Mouse (Mus musculus): ENCODE data around the gene Lgr5. TPM values are rescaled to one million over a fixed set of nuclear protein-coding genes. Genes with fewer than 3 reads are reported as not detected.

Gene Lgr5
- polyA plus RNA-seq, 1 experiment from 2014 or later, result 0.63 TPM

GRCm38 (mm10) chr10:115492956-115493777 lies 94.4 kb downstream of the Lgr5 start:
- ATAC-seq (ENCODE audit: low read depth), result no peak

DNA sequence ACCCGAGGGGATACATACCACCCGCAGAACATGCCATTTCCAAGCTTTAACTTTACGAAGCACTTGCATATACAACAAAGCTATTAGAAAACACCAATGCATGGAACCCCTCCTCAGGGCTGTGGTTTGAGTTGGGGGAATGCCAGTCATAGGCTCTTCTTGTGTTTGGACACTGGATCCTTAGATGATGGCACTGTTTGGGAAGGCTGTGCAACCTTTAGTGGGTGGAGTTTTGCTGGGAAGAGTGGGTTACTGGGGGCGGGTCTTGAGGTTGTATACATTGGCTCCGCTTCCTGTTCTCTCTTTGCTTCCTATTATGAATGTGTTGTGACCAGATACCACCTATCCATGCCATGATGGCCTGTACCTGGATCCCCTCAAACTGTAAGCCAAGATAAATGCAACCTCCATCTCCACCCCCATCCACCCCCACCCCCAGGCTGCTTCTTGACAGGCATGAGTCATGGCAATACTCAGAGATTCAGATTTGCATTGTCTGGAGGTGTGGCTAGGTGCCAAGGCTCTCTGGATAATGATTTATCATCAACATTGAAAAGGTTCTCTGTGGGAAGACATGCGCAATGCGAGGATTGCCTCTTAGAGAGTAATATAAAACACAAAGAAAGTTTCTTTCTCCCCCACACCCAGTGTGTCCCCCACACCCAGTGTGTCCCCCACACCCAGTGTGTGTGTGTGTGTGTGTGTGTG lies 95.6 kb downstream of the Lgr5 start:
- no peak overlapping the region for H3K4me2 ChIP-seq (ENCODE audit: low read depth, low read length)
- no peak overlapping the region for H3K4me3 ChIP-seq (ENCODE audit: low read depth, low read length)
- H3K4me1 ChIP-seq (ENCODE audit: control insufficient read depth, low read depth, low read length), result no peaks in the 10 kb centered on the region
- H3K27me3 ChIP-seq (ENCODE audit: control insufficient read depth, insufficient read depth, low read depth, low read length), result no peaks in the 10 kb centered on the region
- no peak for ATAC-seq (ENCODE audit: low read depth)
- 71% methylated on average over 7 of the region's 7 CpGs for WGBS (ENCODE audit: insufficient replicate concordance)
- no peak overlapping the region for H3K27ac ChIP-seq (ENCODE audit: low read length)
- no peak overlapping the region for H3K9ac ChIP-seq (ENCODE audit: low read depth, low read length)
- H3K36me3 ChIP-seq (ENCODE audit: control insufficient read depth, insufficient read depth), result no peaks in the 10 kb centered on the region
- H3K9me3 ChIP-seq (replicated peaks; ENCODE audit: control insufficient read depth, low read length), result no peaks in the 10 kb centered on the region

More at GRCm38 (mm10) chr10:115492956-115493777, 94.4 kb downstream of the Lgr5 start:
- Histone ChIP-seq H3K36me3 (ENCODE audit: control insufficient read depth, insufficient read depth) (no peaks in the 10 kb centered on the region), H3K9me3 (replicated peaks; ENCODE audit: control insufficient read depth, low read length) (no peaks in the 10 kb centered on the region), H3K9ac (ENCODE audit: low read depth, low read length) (no peak overlapping the region), H3K4me2 (ENCODE audit: low read depth, low read length) (no peak overlapping the region), H3K4me3 (ENCODE audit: low read depth, low read length) (no peak overlapping the region), H3K27me3 (ENCODE audit: control insufficient read depth, insufficient read depth, low read depth, low read length) (no peaks in the 10 kb centered on the region), H3K27ac (ENCODE audit: low read length) (no peak overlapping the region), H3K4me1 (ENCODE audit: control insufficient read depth, low read depth, low read length) (no peaks in the 10 kb centered on the region)
- WGBS (ENCODE audit: insufficient replicate concordance), result 47% methylated on average over 12 of the region's 12 CpGs

- H3K4me2 ChIP-seq (ENCODE audit: low read depth, low read length), result no peak overlapping the region
These were observed 102.0 kb downstream of the Lgr5 start for GRCm38 (mm10) chr10:115485602-115486001.

GRCm38 (mm10) chr10:115484660-115485059 lies 102.9 kb downstream of the Lgr5 start:
- H3K4me3 ChIP-seq (ENCODE audit: low read depth, low read length), result no peak overlapping the region
- H3K4me1 ChIP-seq (ENCODE audit: control insufficient read depth, low read depth, low read length), result no peaks in the 10 kb centered on the region
- H3K9me3 ChIP-seq (replicated peaks; ENCODE audit: control insufficient read depth, low read length), result no peaks in the 10 kb centered on the region
- H3K27me3 ChIP-seq (ENCODE audit: control insufficient read depth, insufficient read depth, low read depth, low read length), result no peaks in the 10 kb centered on the region
- H3K27ac ChIP-seq (ENCODE audit: low read length), result no peak overlapping the region
- H3K4me2 ChIP-seq (ENCODE audit: low read depth, low read length), result no peak overlapping the region
- 63% methylated on average over 3 of the region's 3 CpGs for WGBS (ENCODE audit: insufficient replicate concordance)
- H3K36me3 ChIP-seq (ENCODE audit: control insufficient read depth, insufficient read depth), result no peaks in the 10 kb centered on the region
- no peak for ATAC-seq (ENCODE audit: low read depth)
- H3K9ac ChIP-seq (ENCODE audit: low read depth, low read length), result no peak overlapping the region

More at GRCm38 (mm10) chr10:115485602-115486001, 102.0 kb downstream of the Lgr5 start:
- no peaks in the 10 kb centered on the region for H3K9me3 ChIP-seq (replicated peaks; ENCODE audit: control insufficient read depth, low read length)
- no peaks in the 10 kb centered on the region for H3K4me1 ChIP-seq (ENCODE audit: control insufficient read depth, low read depth, low read length)
- H3K9ac ChIP-seq (ENCODE audit: low read depth, low read length), result no peak overlapping the region
- H3K27me3 ChIP-seq (ENCODE audit: control insufficient read depth, insufficient read depth, low read depth, low read length), result no peaks in the 10 kb centered on the region
- no peaks in the 10 kb centered on the region for H3K36me3 ChIP-seq (ENCODE audit: control insufficient read depth, insufficient read depth)
- 58% methylated on average over 2 of the region's 2 CpGs for WGBS (ENCODE audit: insufficient replicate concordance)
- no peak overlapping the region for H3K27ac ChIP-seq (ENCODE audit: low read length)
- ATAC-seq (ENCODE audit: low read depth), result no peak
- no peak overlapping the region for H3K4me3 ChIP-seq (ENCODE audit: low read depth, low read length)

DNA sequence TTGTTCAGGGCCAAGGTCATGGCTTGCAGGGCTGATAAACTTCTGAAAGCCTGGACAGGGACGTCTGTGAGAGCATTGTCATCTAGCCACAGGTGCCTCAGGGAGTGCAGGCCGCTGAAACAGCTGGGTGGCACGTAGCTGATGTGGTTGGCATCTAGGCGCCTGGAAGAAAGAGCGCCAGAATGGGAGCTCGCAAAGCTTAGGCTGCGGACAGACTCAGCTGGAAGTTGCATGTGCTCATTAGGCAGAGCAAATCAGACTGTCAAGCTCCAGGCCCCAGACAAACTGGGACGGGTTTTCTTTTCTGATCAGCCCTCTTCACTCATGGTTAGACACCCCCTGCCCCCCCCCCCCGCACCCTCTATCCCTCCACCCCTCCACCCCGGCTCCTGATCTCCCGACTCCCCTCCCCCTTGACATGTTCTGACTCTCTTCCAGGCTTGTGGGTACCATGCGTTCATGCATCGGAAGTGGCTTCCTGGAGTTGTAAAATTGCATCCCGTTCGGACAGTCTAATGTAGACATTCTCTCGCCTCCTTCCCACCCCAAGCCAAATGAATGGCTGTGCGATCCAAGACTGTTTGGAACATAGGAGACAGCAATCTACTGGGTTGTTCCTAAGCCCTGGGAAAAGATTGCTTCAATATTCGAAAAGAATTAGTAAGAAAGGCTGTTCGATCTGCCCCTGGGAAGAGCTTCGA lies 109.0 kb downstream of the Lgr5 start:
- H3K4me2 ChIP-seq (ENCODE audit: low read depth, low read length), result peak overlapping the region; percentile 10
- H3K4me3 ChIP-seq (ENCODE audit: low read depth, low read length), result no peak overlapping the region
- no peak overlapping the region for H3K9ac ChIP-seq (ENCODE audit: low read depth, low read length)
- 20% methylated on average over 20 of the region's 20 CpGs for WGBS (ENCODE audit: insufficient replicate concordance)
- no peaks in the 10 kb centered on the region for H3K36me3 ChIP-seq (ENCODE audit: control insufficient read depth, insufficient read depth)
- H3K27me3 ChIP-seq (ENCODE audit: control insufficient read depth, insufficient read depth, low read depth, low read length), result no peaks in the 10 kb centered on the region
- H3K27ac ChIP-seq (ENCODE audit: low read length), result no peak overlapping the region
- H3K9me3 ChIP-seq (replicated peaks; ENCODE audit: control insufficient read depth, low read length), result no peaks in the 10 kb centered on the region
- no peak for ATAC-seq (ENCODE audit: low read depth)
- no peaks in the 10 kb centered on the region; the same call in 1 of the 2 replicates for H3K4me1 ChIP-seq (ENCODE audit: control insufficient read depth, low read depth, low read length)

DNA sequence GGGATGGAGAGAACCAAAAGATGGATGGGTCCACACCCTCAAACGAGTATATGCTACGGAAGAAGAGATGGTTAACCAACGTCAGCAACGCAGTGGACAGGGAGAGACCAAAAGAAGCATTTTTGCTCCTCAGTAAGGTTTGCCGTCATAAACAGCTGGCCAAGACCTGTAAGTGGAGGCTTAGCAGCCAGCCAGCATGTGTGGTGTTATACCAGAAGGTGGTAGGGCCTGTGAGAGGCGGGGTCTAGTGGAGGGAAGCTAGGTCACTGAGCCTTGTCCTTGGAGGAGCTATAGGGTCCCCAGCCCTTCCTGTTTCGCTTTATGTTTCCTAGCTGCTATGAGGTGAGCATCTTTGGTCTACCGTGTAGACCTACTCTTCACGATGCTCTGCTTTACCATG lies 111.1 kb downstream of the Lgr5 start:
- 63% methylated on average over 9 of the region's 9 CpGs for WGBS (ENCODE audit: insufficient replicate concordance)
- Histone ChIP-seq H3K9me3 (replicated peaks; ENCODE audit: control insufficient read depth, low read length) (no peaks in the 10 kb centered on the region), H3K9ac (ENCODE audit: low read depth, low read length) (no peak overlapping the region), H3K4me2 (ENCODE audit: low read depth, low read length) (no peak overlapping the region), H3K4me3 (ENCODE audit: low read depth, low read length) (no peak overlapping the region), H3K36me3 (ENCODE audit: control insufficient read depth, insufficient read depth) (no peaks in the 10 kb centered on the region), H3K4me1 (ENCODE audit: control insufficient read depth, low read depth, low read length) (no peaks in the 10 kb centered on the region; the same call in 1 of the 2 replicates), H3K27me3 (ENCODE audit: control insufficient read depth, insufficient read depth, low read depth, low read length) (no peaks in the 10 kb centered on the region), H3K27ac (ENCODE audit: low read length) (no peak overlapping the region)
- no peak for ATAC-seq (ENCODE audit: low read depth)

DNA sequence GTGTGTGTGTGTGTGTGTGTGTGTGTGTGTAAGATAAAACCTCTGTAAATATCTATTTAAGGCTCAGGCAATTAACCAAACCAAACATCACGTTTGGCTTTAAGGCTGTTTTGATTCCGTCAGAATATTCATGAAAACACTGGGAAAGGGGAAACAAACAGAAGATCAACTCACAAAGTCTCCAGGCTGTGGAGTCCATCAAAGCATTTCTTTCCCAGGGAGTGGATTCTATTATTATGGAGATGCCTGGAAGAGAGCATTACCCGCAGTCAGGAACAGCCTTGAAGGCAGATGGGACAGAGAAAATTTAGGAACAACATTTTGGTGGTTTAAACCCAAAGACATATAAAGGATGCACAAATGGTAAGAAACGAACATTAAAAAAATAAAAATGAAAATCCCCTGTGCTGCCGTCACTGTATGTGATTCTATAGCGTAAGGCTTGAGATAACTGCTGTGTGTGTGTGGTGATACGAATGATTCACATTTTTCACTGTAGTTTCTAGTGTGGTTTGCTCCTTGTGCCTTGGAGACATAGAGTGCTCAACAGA lies 112.5 kb downstream of the Lgr5 start:
- Histone ChIP-seq H3K4me3 (ENCODE audit: low read depth, low read length) (no peak overlapping the region), H3K27ac (ENCODE audit: low read length) (no peak overlapping the region), H3K9me3 (replicated peaks; ENCODE audit: control insufficient read depth, low read length) (no peaks in the 10 kb centered on the region), H3K36me3 (ENCODE audit: control insufficient read depth, insufficient read depth) (no peaks in the 10 kb centered on the region), H3K27me3 (ENCODE audit: control insufficient read depth, insufficient read depth, low read depth, low read length) (no peaks in the 10 kb centered on the region), H3K9ac (ENCODE audit: low read depth, low read length) (no peak overlapping the region), H3K4me2 (ENCODE audit: low read depth, low read length) (no peak overlapping the region), H3K4me1 (ENCODE audit: control insufficient read depth, low read depth, low read length) (no peaks in the 10 kb centered on the region; the same call in 1 of the 2 replicates)
- no peak for ATAC-seq (ENCODE audit: low read depth)
- WGBS (ENCODE audit: insufficient replicate concordance), result 63% methylated on average over 7 of the region's 7 CpGs

GRCm38 (mm10) chr10:115473213-115473961 lies 114.2 kb downstream of the Lgr5 start:
- no peaks in the 10 kb centered on the region for H3K9me3 ChIP-seq (replicated peaks; ENCODE audit: control insufficient read depth, low read length)
- ATAC-seq (ENCODE audit: low read depth), result no peak
- no peaks in the 10 kb centered on the region; the same call in 1 of the 2 replicates for H3K4me1 ChIP-seq (ENCODE audit: control insufficient read depth, low read depth, low read length)
- no peak overlapping the region for H3K4me3 ChIP-seq (ENCODE audit: low read depth, low read length)
- H3K36me3 ChIP-seq (ENCODE audit: control insufficient read depth, insufficient read depth), result no peaks in the 10 kb centered on the region
- H3K27me3 ChIP-seq (ENCODE audit: control insufficient read depth, insufficient read depth, low read depth, low read length), result no peaks in the 10 kb centered on the region
- WGBS (ENCODE audit: insufficient replicate concordance), result 62% methylated on average over 6 of the region's 6 CpGs
- H3K4me2 ChIP-seq (ENCODE audit: low read depth, low read length), result no peak overlapping the region
- H3K27ac ChIP-seq (ENCODE audit: low read length), result no peak overlapping the region
- H3K9ac ChIP-seq (ENCODE audit: low read depth, low read length), result no peak overlapping the region
